Mouse (Mus musculus) Muller cell, postnatal 12 days (primary cell): Measurements from ENCODE around the gene Anxa5.

Source experiments
- DNase-seq: peaks from one replicate; pipeline ENCODE4 v3.0.0-alpha.2; 2015; ENCODE audit errors: inconsistent ontology term

Gene Anxa5

GRCm38 (mm10) chr3:36488899-36489589, 13.3 kb upstream of the Anxa5 start:
- no peak for DNase-seq

GRCm38 (mm10) chr3:36488367-36488766, 12.7 kb upstream of the Anxa5 start:
- no peak for DNase-seq

- no peak for DNase-seq
Observed at GRCm38 (mm10) chr3:36486881-36487280, 11.2 kb upstream of the Anxa5 start.

GRCm38 (mm10) chr3:36486176-36486575, 10.5 kb upstream of the Anxa5 start:
- DNase-seq = no peak

- DNase-seq = no peak
Observed at GRCm38 (mm10) chr3:36484292-36484691, 8.6 kb upstream of the Anxa5 start.

- DNase-seq = no peak
Observed at GRCm38 (mm10) chr3:36482940-36483339, 7.2 kb upstream of the Anxa5 start.

- peak; percentile 97 for DNase-seq
Observed at GRCm38 (mm10) chr3:36481776-36482193, 6.1 kb upstream of the Anxa5 start.

GRCm38 (mm10) chr3:36480486-36480885, 4.8 kb upstream of the Anxa5 start:
- peak; percentile 72 for DNase-seq

- no peak for DNase-seq
Observed at GRCm38 (mm10) chr3:36478776-36479175, 3.1 kb upstream of the Anxa5 start.

GRCm38 (mm10) chr3:36476261-36477155, 814 bp upstream of the Anxa5 start:
- no peak for DNase-seq

- DNase-seq = no peak
Observed at GRCm38 (mm10) chr3:36474938-36475483, 683 bp downstream of the Anxa5 start.

GRCm38 (mm10) chr3:36474421-36474820, 1.3 kb downstream of the Anxa5 start:
- DNase-seq = no peak

GRCm38 (mm10) chr3:36473222-36473621, 2.5 kb downstream of the Anxa5 start:
- DNase-seq = no peak

- no peak for DNase-seq
Observed at GRCm38 (mm10) chr3:36471856-36472255, 3.8 kb downstream of the Anxa5 start.

GRCm38 (mm10) chr3:36468871-36469270, 6.8 kb downstream of the Anxa5 start:
- DNase-seq = peak; percentile 69

- peak; percentile 72 for DNase-seq
Observed at GRCm38 (mm10) chr3:36467632-36468031, 8.1 kb downstream of the Anxa5 start.

GRCm38 (mm10) chr3:36465538-36465937, 10.2 kb downstream of the Anxa5 start:
- no peak for DNase-seq

- no peak for DNase-seq
Observed at GRCm38 (mm10) chr3:36462348-36462747, 13.3 kb downstream of the Anxa5 start.

GRCm38 (mm10) chr3:36461819-36462218, 13.9 kb downstream of the Anxa5 start:
- no peak for DNase-seq

- DNase-seq = peak; percentile 74
Observed at GRCm38 (mm10) chr3:36460717-36461116, 15.0 kb downstream of the Anxa5 start.

- no peak for DNase-seq
Observed at GRCm38 (mm10) chr3:36455566-36455965, 20.1 kb downstream of the Anxa5 start.

- no peak for DNase-seq
Observed at GRCm38 (mm10) chr3:36455124-36455523, 20.6 kb downstream of the Anxa5 start.

- DNase-seq = no peak
Observed at GRCm38 (mm10) chr3:36452502-36452901, 23.2 kb downstream of the Anxa5 start.
